Mouse (Mus musculus): ENCODE results near the gene Itgad. TPM values are rescaled to one million over a fixed set of nuclear protein-coding genes. Genes with fewer than 3 reads are reported as not detected.

Itgad gene
- total and polyA plus RNA-seq, 2 experiments from 2014 or later = not detected

DNA sequence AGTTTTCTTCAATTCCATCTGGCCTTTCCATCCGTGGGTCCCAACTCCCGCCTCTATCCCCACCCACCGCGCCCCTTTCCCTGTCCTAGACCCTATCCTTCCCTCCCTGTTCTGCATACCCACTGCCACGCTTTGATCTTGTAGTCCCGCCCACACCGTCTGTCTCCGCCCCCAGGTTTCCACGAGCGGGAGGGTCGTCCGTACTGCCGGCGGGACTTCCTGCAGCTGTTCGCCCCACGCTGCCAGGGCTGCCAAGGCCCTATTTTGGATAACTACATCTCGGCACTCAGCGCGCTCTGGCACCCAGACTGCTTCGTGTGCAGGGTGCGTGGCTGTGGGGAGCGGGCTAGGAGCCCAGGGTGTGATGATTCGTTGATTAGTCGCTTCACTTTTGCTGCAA is 98.4 kb downstream of the Itgad start:
- Histone ChIP-seq H3K27me3 (ENCODE audit: insufficient read depth, low read length) (no peaks in the 10 kb centered on the region), H3K9me3 (ENCODE audit: low read length) (no peaks in the 10 kb centered on the region), H3K4me1 (ENCODE audit: insufficient read depth, low read length) (peaks cover 6% of the 10 kb centered on the region; the same call in 1 of the 2 replicates), H3K4me3 (ENCODE audit: low read length) (peak overlapping the region; percentile 30), H3K36me3 (ENCODE audit: insufficient read depth, low read length) (no peaks in the 10 kb centered on the region), H3K9ac (replicated peaks; ENCODE audit: low read length) (peak overlapping the region; percentile 30; the same call in 1 of the 2 replicates), H3K27ac (no peak overlapping the region), H3K4me2 (ENCODE audit: low read depth, low read length) (peak overlapping the region; percentile 56)
- WGBS = 10% methylated on average over 24 of the region's 24 CpGs
- DNase-seq (ENCODE audit: low spot score) (peak; percentile 37), ATAC-seq (0 out of 2 replicates have a peak, but pooled peaks have one; percentile 27)
- TF ChIP-seq CTCF (IDR thresholded peaks at IDR 0.05; ENCODE audit: low read depth) = no peak

DNA sequence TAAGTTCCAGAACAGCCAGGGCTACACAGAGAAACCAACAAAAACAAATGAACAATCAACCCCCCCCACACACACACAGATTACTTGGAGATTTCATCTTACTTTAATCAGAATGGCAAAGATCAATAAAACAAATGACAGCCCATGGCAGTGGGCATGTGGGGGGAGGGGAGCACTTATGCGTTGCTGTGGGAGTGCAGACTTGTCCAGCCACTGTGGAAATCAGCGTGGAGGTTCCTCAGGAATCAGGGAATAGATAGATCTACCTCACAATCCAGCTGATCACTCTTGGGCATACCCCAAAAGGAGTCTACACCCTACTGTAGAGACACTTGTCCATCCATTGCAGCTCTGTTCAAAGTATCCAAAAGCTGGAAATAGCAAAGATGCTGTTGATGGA is 100.8 kb downstream of the Itgad start:
- Histone ChIP-seq H3K4me1 (ENCODE audit: insufficient read depth, low read length) (peaks cover 6% of the 10 kb centered on the region; the same call in 1 of the 2 replicates), H3K9me3 (ENCODE audit: low read length) (no peaks in the 10 kb centered on the region), H3K4me3 (ENCODE audit: low read length) (no peak overlapping the region), H3K27me3 (ENCODE audit: insufficient read depth, low read length) (no peaks in the 10 kb centered on the region), H3K36me3 (ENCODE audit: insufficient read depth, low read length) (no peaks in the 10 kb centered on the region), H3K4me2 (ENCODE audit: low read depth, low read length) (no peak overlapping the region), H3K27ac (no peak overlapping the region), H3K9ac (replicated peaks; ENCODE audit: low read length) (no peak overlapping the region)
- ATAC-seq = no peak
- DNase-seq (ENCODE audit: low spot score) = no peak
- TF ChIP-seq CTCF (IDR thresholded peaks at IDR 0.05; ENCODE audit: low read depth) = no peak
- 65% methylated on average over 2 of the region's 2 CpGs for WGBS

DNA sequence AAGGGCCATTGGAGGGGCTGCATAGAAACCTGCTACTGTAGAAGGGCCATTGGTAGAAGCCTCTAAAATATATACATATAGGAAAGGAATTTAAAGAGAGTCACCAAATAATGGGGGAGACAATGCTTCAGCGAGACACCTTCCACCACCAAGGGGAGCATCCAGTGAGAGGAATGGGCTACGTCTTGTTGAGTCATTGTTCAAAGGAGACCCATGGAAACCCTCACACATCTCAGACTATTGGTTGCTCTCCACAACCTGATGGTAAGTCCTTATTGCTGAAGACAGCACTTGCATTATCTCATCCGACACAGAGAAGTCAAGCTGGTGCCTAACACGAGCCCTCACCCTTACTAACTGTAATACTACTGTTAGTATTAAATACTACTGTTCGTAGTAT is 101.6 kb downstream of the Itgad start:
- Histone ChIP-seq H3K9ac (replicated peaks; ENCODE audit: low read length) (no peak overlapping the region), H3K9me3 (ENCODE audit: low read length) (no peaks in the 10 kb centered on the region), H3K27ac (no peak overlapping the region), H3K4me2 (ENCODE audit: low read depth, low read length) (no peak overlapping the region), H3K27me3 (ENCODE audit: insufficient read depth, low read length) (no peaks in the 10 kb centered on the region), H3K4me1 (ENCODE audit: insufficient read depth, low read length) (peaks cover 6% of the 10 kb centered on the region; the same call in 1 of the 2 replicates), H3K4me3 (ENCODE audit: low read length) (no peak overlapping the region), H3K36me3 (ENCODE audit: insufficient read depth, low read length) (no peaks in the 10 kb centered on the region)
- DNase-seq (ENCODE audit: low spot score) = no peak
- no peak for ATAC-seq
- TF ChIP-seq CTCF (IDR thresholded peaks at IDR 0.05; ENCODE audit: low read depth) = no peak
- 90% methylated on average over 5 of the region's 5 CpGs for WGBS

- DNase-seq (ENCODE audit: low spot score) (no peak), ATAC-seq (no peak)
- Histone ChIP-seq H3K27ac (no peak overlapping the region), H3K4me1 (ENCODE audit: insufficient read depth, low read length) (peaks cover 5% of the 10 kb centered on the region; the same call in 1 of the 2 replicates), H3K9me3 (ENCODE audit: low read length) (no peaks in the 10 kb centered on the region), H3K9ac (replicated peaks; ENCODE audit: low read length) (no peak overlapping the region), H3K4me3 (ENCODE audit: low read length) (no peak overlapping the region), H3K27me3 (ENCODE audit: insufficient read depth, low read length) (no peaks in the 10 kb centered on the region), H3K36me3 (ENCODE audit: insufficient read depth, low read length) (no peaks in the 10 kb centered on the region), H3K4me2 (ENCODE audit: low read depth, low read length) (no peak overlapping the region)
- 38% methylated on average over 5 of the region's 5 CpGs for WGBS
- no peak for TF ChIP-seq CTCF (IDR thresholded peaks at IDR 0.05; ENCODE audit: low read depth)
These were observed 102.7 kb downstream of the Itgad start for GRCm38 (mm10) chr7:128256783-128257334.

DNA sequence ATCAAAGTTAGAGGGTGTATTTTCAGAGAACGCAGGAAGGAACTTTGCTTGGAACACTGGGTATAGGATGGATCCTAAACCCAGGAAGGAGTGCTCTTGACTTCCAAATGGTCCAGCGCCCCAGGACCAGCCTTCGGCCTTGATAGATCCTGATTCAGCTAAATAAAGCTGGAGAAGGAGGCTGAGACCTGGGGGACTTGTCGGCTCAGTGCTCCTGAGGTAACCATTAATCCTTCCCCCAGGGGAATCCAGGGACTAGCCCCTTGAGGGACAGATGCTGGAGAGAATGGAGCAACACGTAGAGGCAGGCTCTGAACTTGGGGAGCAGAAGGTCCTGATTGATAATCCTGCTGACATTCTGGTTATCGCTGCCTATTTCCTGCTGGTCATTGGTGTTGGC is 111.2 kb downstream of the Itgad start, which contains the start of gene Slc5a2:
TSS of gene Slc5a2 (plus strand) at position 247 of the 400 bp plus-strand sequence.
- H3K27ac ChIP-seq = no peak within 1 kb of the TSS
- no peaks in the 10 kb centered on the region for H3K27me3 ChIP-seq (ENCODE audit: insufficient read depth, low read length)
- H3K4me1 ChIP-seq (ENCODE audit: insufficient read depth, low read length) = no peaks in the 10 kb centered on the region
- WGBS = 86% methylated on average over 6 of the region's 6 CpGs
- DNase-seq (ENCODE audit: low spot score) (no peak), ATAC-seq (no peak)
- no peaks in the 10 kb centered on the region for H3K36me3 ChIP-seq (ENCODE audit: insufficient read depth, low read length)
- no peak for TF ChIP-seq CTCF (IDR thresholded peaks at IDR 0.05; ENCODE audit: low read depth)
- no peak within 1 kb of the TSS for H3K4me2 ChIP-seq (ENCODE audit: low read depth, low read length)
- no peak within 1 kb of the TSS for H3K9ac ChIP-seq (replicated peaks; ENCODE audit: low read length)
- H3K9me3 ChIP-seq (ENCODE audit: low read length) = no peaks in the 10 kb centered on the region
- no peak within 1 kb of the TSS for H3K4me3 ChIP-seq (ENCODE audit: low read length)

DNA sequence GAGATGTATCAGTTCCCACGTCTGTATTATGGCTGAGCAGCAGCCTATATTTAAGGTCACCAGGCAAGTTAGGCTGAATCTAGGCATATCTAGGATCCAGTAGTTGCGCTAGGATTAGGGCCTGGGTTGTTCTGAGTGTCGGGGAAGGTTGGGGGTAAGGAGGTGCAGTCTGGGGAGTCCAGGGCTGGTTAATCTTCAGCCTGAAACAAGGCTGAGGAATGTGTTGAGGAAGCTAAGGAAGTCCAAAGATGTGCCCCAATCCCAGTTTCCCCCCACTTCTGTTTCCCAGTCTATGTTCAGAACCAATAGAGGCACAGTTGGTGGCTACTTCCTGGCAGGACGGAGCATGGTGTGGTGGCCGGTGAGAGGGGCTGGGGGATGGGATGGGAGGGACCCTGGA is 111.9 kb downstream of the Itgad start:
- Histone ChIP-seq H3K27ac (no peak overlapping the region), H3K27me3 (ENCODE audit: insufficient read depth, low read length) (no peaks in the 10 kb centered on the region), H3K4me2 (ENCODE audit: low read depth, low read length) (no peak overlapping the region), H3K4me1 (ENCODE audit: insufficient read depth, low read length) (no peaks in the 10 kb centered on the region), H3K9me3 (ENCODE audit: low read length) (no peaks in the 10 kb centered on the region), H3K36me3 (ENCODE audit: insufficient read depth, low read length) (no peaks in the 10 kb centered on the region), H3K4me3 (ENCODE audit: low read length) (no peak overlapping the region), H3K9ac (replicated peaks; ENCODE audit: low read length) (no peak overlapping the region)
- 77% methylated on average over 5 of the region's 5 CpGs for WGBS
- ATAC-seq (no peak), DNase-seq (ENCODE audit: low spot score) (no peak)
- no peak for TF ChIP-seq CTCF (IDR thresholded peaks at IDR 0.05; ENCODE audit: low read depth)

- TF ChIP-seq CTCF (IDR thresholded peaks at IDR 0.05; ENCODE audit: low read depth) = no peak
- no peaks in the 10 kb centered on the region for H3K27me3 ChIP-seq (ENCODE audit: insufficient read depth, low read length)
- no peaks in the 10 kb centered on the region for H3K9me3 ChIP-seq (ENCODE audit: low read length)
- 69% methylated on average over 13 of the region's 13 CpGs for WGBS
- no peaks in the 10 kb centered on the region; the same call in 1 of the 2 replicates for H3K36me3 ChIP-seq (ENCODE audit: insufficient read depth, low read length)
- no peak overlapping the region for H3K4me3 ChIP-seq (ENCODE audit: low read length)
- no peak overlapping the region for H3K9ac ChIP-seq (replicated peaks; ENCODE audit: low read length)
- ATAC-seq (no peak), DNase-seq (ENCODE audit: low spot score) (no peak)
- no peaks in the 10 kb centered on the region for H3K4me1 ChIP-seq (ENCODE audit: insufficient read depth, low read length)
- H3K4me2 ChIP-seq (ENCODE audit: low read depth, low read length) = no peak overlapping the region
- H3K27ac ChIP-seq = no peak overlapping the region
These were observed 113.2 kb downstream of the Itgad start for GRCm38 (mm10) chr7:128267391-128267790.

All from hindbrain, postnatal 0 days (tissue).